Comparison of ENCODE assay signal across 33 mouse cellular contexts in genomic region chr17:74073067-74073466, GRCm38 (mm10). TPM values are rescaled to one million over a fixed set of nuclear protein-coding genes. Genes with fewer than 3 reads are reported as not detected.
"Had no signal": no experiment of that assay in that cellular context is flagged by ENCODE, and none has a peak within 500 bp of the region (broad histone marks: within the 10 kb centered on the region; RNA-seq: fewer than 3 reads in every experiment).

No protein-coding gene starts in this region.

RNA-seq across cellular contexts. Expression of gene Srd5a2, which starts 25.4 kb away (rescaled TPM):
- total RNA-seq: heart, postnatal 10 days; heart, postnatal 14 days; heart, postnatal 25 days; heart, postnatal 36 days; heart, postnatal 4 days; hematopoietic stem cell, adult 5-6 weeks; layer of hippocampus, adult 18-20 months; layer of hippocampus, adult 2 months; layer of hippocampus, postnatal 14 days; layer of hippocampus, postnatal 25 days; layer of hippocampus, postnatal 36 days; left cerebral cortex, adult 2 months had no signal
- polyA plus RNA-seq: heart, embryonic 10.5 days; heart, embryonic 11.5 days; heart, embryonic 12.5 days; heart, embryonic 13.5 days; heart, embryonic 14.5 days; heart, embryonic 15.5 days; heart, embryonic 16.5 days; heart, postnatal 0 days; hindbrain, embryonic 10.5 days; hindbrain, embryonic 11.5 days; hindbrain, embryonic 12.5 days; hindbrain, embryonic 13.5 days; hindbrain, embryonic 14.5 days; hindbrain, postnatal 0 days; inflammation-experienced regulatory T-cells, adult 6 months; intestine, embryonic 14.5 days; intestine, embryonic 16.5 days; intestine, postnatal 0 days; kidney, embryonic 14.5 days; kidney, embryonic 15.5 days; large intestine, adult 2 months had no signal
